ENCODE assay signal across 11 mouse cellular contexts in the genomic region with DNA sequence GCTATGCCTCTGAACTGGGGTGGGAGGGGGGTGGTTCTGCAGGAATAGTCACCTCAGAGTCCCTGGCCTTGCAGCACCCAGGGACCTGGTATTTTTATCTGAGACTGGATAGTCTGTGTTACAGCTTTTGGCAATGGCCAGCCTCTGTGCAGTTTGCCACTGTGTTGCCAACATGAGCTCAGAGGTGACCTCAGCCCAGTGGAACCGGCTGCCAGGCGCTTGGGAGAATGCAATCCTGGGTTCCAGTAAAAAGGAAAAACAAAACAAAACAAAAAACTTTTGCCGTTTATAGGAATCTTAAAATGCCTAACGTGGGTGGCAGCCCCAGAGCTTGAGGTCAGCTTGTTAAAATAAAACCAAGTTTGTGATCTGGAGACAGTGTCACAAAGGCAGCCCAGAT. TPM values are rescaled to one million over a fixed set of nuclear protein-coding genes. Genes with fewer than 3 reads are reported as not detected.
DNase-seq lines count a peak whose midpoint lies in the region; ATAC-seq and TF ChIP-seq lines count a peak whose summit lies in the region.
"Had no signal": no experiment of that assay in that cellular context is flagged by ENCODE, and none has a peak within 500 bp of the region (broad histone marks: within the 10 kb centered on the region; RNA-seq: fewer than 3 reads in every experiment).

No protein-coding gene starts in this region.

- H3K4me1 ChIP-seq in hindbrain, embryonic 10.5 days (replicated peaks) = peaks cover 42% of the 10 kb centered on the region
- H3K4me1 ChIP-seq in hindbrain, postnatal 0 days (ENCODE audit: insufficient read depth, low read length) = 0 out of 2 replicates have a peak, but pooled peaks cover 3% of the 10 kb centered on the region
- peaks cover 3% of the 10 kb centered on the region for H3K4me1 ChIP-seq in cortical plate, adult 2 months (ENCODE audit: control insufficient read depth, insufficient read depth, low read length)

- H3K9me3 ChIP-seq in hindbrain, embryonic 10.5 days = no peaks in the 10 kb centered on the region
- no peaks in the 10 kb centered on the region for H3K9me3 ChIP-seq in hindbrain, postnatal 0 days (ENCODE audit: low read length)
- H3K9me3 ChIP-seq: liver, embryonic 13.5 days had no signal

- TF ChIP-seq CTCF in hindbrain, postnatal 0 days (IDR thresholded peaks at IDR 0.05; ENCODE audit: low read depth) = no peak
- TF ChIP-seq CTCF in cortical plate, adult 2 months (IDR thresholded peaks at IDR 0.05; ENCODE audit: extremely low read depth, insufficient read depth, low read length) = no peak

- peaks cover 32% of the 10 kb centered on the region for H3K36me3 ChIP-seq in hindbrain, embryonic 10.5 days
- H3K36me3 ChIP-seq in hindbrain, postnatal 0 days (ENCODE audit: insufficient read depth, low read length) = no peaks in the 10 kb centered on the region; the same call in 1 of the 2 replicates

- peak overlapping the region; percentile 23; the same call in 1 of the 2 replicates for H3K27ac ChIP-seq in hindbrain, embryonic 10.5 days
- H3K27ac ChIP-seq in hindbrain, postnatal 0 days = no peak overlapping the region
- H3K27ac ChIP-seq in cortical plate, adult 2 months (ENCODE audit: insufficient read depth, low read length) = peak overlapping the region; percentile 66; the same call in 1 of the 2 replicates
- H3K27ac ChIP-seq: hindbrain, embryonic 14.5 days; liver, embryonic 13.5 days had no signal

- no peak overlapping the region for H3K9ac ChIP-seq in hindbrain, postnatal 0 days (replicated peaks; ENCODE audit: low read length)
- H3K9ac ChIP-seq: hindbrain, embryonic 14.5 days; liver, embryonic 13.5 days had no signal

- no peak for ATAC-seq in hindbrain, postnatal 0 days
- ATAC-seq: CD4-positive, CD25-positive, alpha-beta regulatory T cell, adult 4 months; forebrain, embryonic 16.5 days had no signal

- H3K4me2 ChIP-seq in hindbrain, postnatal 0 days (ENCODE audit: low read depth, low read length) = no peak overlapping the region
- H3K4me2 ChIP-seq: hindbrain, embryonic 14.5 days; liver, embryonic 13.5 days had no signal

- no peak for DNase-seq in hindbrain, embryonic 10.5 days (ENCODE audit: low spot score)
- no peak for DNase-seq in hindbrain, postnatal 0 days (ENCODE audit: low spot score)
- peak; percentile 89 for DNase-seq in adipocyte (ENCODE audit: low spot score)
- DNase-seq in heart, postnatal 4 days = peak; percentile 64
- no peak for DNase-seq in embryo, embryonic 10 days (ENCODE audit: low spot score)
- no peak for DNase-seq in frontal cortex, postnatal 36 days (ENCODE audit: low spot score in 2 of 2)
- DNase-seq: liver, embryonic 13.5 days had no signal

- no peak overlapping the region for H3K4me3 ChIP-seq in hindbrain, embryonic 10.5 days
- H3K4me3 ChIP-seq in hindbrain, postnatal 0 days (ENCODE audit: low read length) = no peak overlapping the region
- H3K4me3 ChIP-seq in cortical plate, adult 2 months (ENCODE audit: insufficient read depth, low read length) = no peak overlapping the region
- H3K4me3 ChIP-seq: liver, embryonic 13.5 days had no signal

- TF ChIP-seq POLR2A in cortical plate, adult 2 months (IDR thresholded peaks at IDR 0.05; ENCODE audit: extremely low read depth, insufficient read depth, low read length) = no peak

- 88% methylated on average over 4 of the region's 4 CpGs for WGBS in hindbrain, embryonic 10.5 days
- 61% methylated on average over 4 of the region's 4 CpGs for WGBS in hindbrain, postnatal 0 days

- no peaks in the 10 kb centered on the region for H3K27me3 ChIP-seq in hindbrain, embryonic 10.5 days (ENCODE audit: insufficient read depth, poor library complexity, severe bottlenecking)
- H3K27me3 ChIP-seq in hindbrain, postnatal 0 days (ENCODE audit: insufficient read depth, low read length) = no peaks in the 10 kb centered on the region
- H3K27me3 ChIP-seq: liver, embryonic 13.5 days had no signal

RNA-seq across cellular contexts. Expression of a gene that starts 21.0 kb away (rescaled TPM):
- 14.2 and 16.7 TPM in 2 replicates for polyA plus RNA-seq in hindbrain, embryonic 10.5 days (2016; fragmentation: Nextera tagmentation; extraction: Ambion mirVana)
- 3.8 and 6.3 TPM in 2 replicates for total RNA-seq in hindbrain, postnatal 0 days (2014; rRNA removed)
- 5.5 and 6.5 TPM in 2 replicates for polyA plus RNA-seq in hindbrain, postnatal 0 days (2015; fragmentation: Nextera tagmentation; extraction: Ambion mirVana)
- 15.4 and 15.7 TPM in 2 replicates for polyA plus RNA-seq in cortical plate, adult 2 months (2012; rRNA removed)
- 10 to 100 TPM in 1 of 2 experiments, 1 to 10 TPM in 1; 7.2 to 11.0 TPM for total RNA-seq in heart, postnatal 4 days (2021)

RNA-seq across cellular contexts. Expression of a gene that starts 32.5 kb away (rescaled TPM):
- polyA plus RNA-seq in hindbrain, embryonic 10.5 days (2016; fragmentation: Nextera tagmentation; extraction: Ambion mirVana) = 0.81 and 1.9 TPM in 2 replicates
- total RNA-seq in hindbrain, postnatal 0 days (2014; rRNA removed) = 0.83 and 3.6 TPM in 2 replicates
- polyA plus RNA-seq in hindbrain, postnatal 0 days (2015; fragmentation: Nextera tagmentation; extraction: Ambion mirVana) = 0.36 and 0.54 TPM in 2 replicates
- 0.06 and 0.23 TPM in 2 replicates for polyA plus RNA-seq in cortical plate, adult 2 months (2012; rRNA removed)
- under 1 TPM; 0.19 to 0.25 TPM for total RNA-seq in heart, postnatal 4 days (2021)
- polyA plus RNA-seq: CD4-positive, CD25-positive, alpha-beta regulatory T cell, adult 4 months; forebrain, embryonic 16.5 days; liver, embryonic 13.5 days had no signal

Comparison
In these comparisons a context has a peak if more than half of its experiments do, and no peak if none do; other contexts are left out.
1. DNase-seq: peak in adipocyte (single experiment) and heart, postnatal 4 days (single experiment); none in hindbrain, embryonic 10.5 days (single experiment), hindbrain, postnatal 0 days (single experiment), embryo, embryonic 10 days (single experiment) and frontal cortex, postnatal 36 days (0 of 2).